Mouse (Mus musculus) spleen, adult 2 months (tissue): ENCODE measurements around the gene Olfr191. TPM values are rescaled to one million over a fixed set of nuclear protein-coding genes. Genes with fewer than 3 reads are reported as not detected.
"Not testable (repeated sequence)": the region's sequence is repeated elsewhere in the genome, so short reads cannot be mapped to it uniquely, and the experiment has no call there.

Experiments
- DNase-seq, 2 experiments: peaks; one replicate each; pipeline versions ENCODE4 v3.0.0 to v3.0.0-alpha.2; 2012 to 2021; ENCODE audit warnings: low spot score in 2 of 2, low read depth in 1 of 2
- H3K27ac ChIP-seq: fragments of 200-500 bp; 2 replicates; pipeline ENCODE4 v1.5.1; 2012; ENCODE audit warnings: low read length, inconsistent platforms; ENCODE audit not compliant: insufficient read depth
- H3K27me3 ChIP-seq: fragments of 200-500 bp; 2 replicates; pipeline ENCODE4 v1.6.1; 2012; ENCODE audit warnings: mild to moderate bottlenecking, moderate library complexity, low read length, inconsistent platforms; ENCODE audit not compliant: control insufficient read depth, insufficient read depth
- H3K36me3 ChIP-seq: fragments of 200-500 bp; 2 replicates; pipeline ENCODE4 v1.6.1; 2012; ENCODE audit warnings: mild to moderate bottlenecking, low read length, inconsistent platforms; ENCODE audit not compliant: control insufficient read depth, insufficient read depth
- H3K4me1 ChIP-seq: fragments of 200-500 bp; 2 replicates; pipeline ENCODE4 v1.6.1; 2011; ENCODE audit warnings: inconsistent platforms; ENCODE audit not compliant: control insufficient read depth, insufficient read depth, insufficient read length
- H3K4me3 ChIP-seq: fragments of 200-500 bp; 2 replicates; pipeline ENCODE4 v1.5.1; 2011; ENCODE audit warnings: mild to moderate bottlenecking, inconsistent platforms; ENCODE audit not compliant: insufficient read depth, insufficient read length; ENCODE audit errors: extremely low read depth
- CTCF ChIP-seq: fragments of 200-500 bp; IDR thresholded peaks from 2 replicates; pipeline ENCODE4 v1.5.1; 2011; ENCODE audit warnings: mild to moderate bottlenecking, inconsistent platforms; ENCODE audit not compliant: insufficient read depth, insufficient read length, insufficient replicate concordance; ENCODE audit errors: extremely low read depth
- POLR2A ChIP-seq: fragments of 200-500 bp; IDR thresholded peaks from 2 replicates; pipeline ENCODE4 v1.6.1; 2011; ENCODE audit warnings: low read depth, low read length, inconsistent platforms
- WGBS: fragments of 180-500 bp; shearing (Covaris S2); methylation state at CpG from one replicate; pipeline ENCODE4 v1.1.7; 2018; 5-methylcytosine and 5-hydroxymethylcytosine counted together
- polyA plus RNA-seq: library from polyadenylated mRNA; depleted of rRNA; stranded (reverse); fragments of >200 nt; gene quantifications from 2 replicates; pipeline ENCODE4 v1.2.3, GENCODE M21; 2012; rRNA removed

Olfr191 gene
- polyA plus RNA-seq, 1 experiment, result not detected

DNA sequence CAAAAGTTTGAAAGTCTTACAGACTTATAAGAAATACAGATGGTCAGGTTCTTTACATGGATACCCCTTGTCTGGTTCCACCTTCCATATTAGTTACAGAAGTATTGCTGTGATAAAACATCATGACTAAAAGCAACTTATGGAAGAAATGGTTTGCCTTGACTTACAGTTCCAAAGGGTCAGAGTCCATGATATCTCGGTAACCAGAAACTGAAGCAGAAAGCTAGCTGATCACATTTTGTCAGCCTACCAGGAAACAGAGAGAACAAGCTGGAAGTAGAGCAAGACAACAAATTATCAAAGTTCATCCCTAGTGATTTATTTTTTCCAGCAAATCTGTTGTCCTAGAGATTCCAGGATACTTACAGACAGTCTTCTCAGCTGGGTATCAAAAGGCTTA lies 16.1 kb downstream of the Olfr191 start:
- TF ChIP-seq POLR2A (no peak), CTCF (no peak)
- H3K27ac ChIP-seq, result no peak overlapping the region
- H3K4me1 ChIP-seq, result no peaks in the 10 kb centered on the region
- no peaks in the 10 kb centered on the region for H3K27me3 ChIP-seq
- DNase-seq, result no peak
- H3K36me3 ChIP-seq, result no peaks in the 10 kb centered on the region
- no peak overlapping the region for H3K4me3 ChIP-seq
- WGBS, result 88% methylated on average over 1 of the region's 1 CpGs

DNA sequence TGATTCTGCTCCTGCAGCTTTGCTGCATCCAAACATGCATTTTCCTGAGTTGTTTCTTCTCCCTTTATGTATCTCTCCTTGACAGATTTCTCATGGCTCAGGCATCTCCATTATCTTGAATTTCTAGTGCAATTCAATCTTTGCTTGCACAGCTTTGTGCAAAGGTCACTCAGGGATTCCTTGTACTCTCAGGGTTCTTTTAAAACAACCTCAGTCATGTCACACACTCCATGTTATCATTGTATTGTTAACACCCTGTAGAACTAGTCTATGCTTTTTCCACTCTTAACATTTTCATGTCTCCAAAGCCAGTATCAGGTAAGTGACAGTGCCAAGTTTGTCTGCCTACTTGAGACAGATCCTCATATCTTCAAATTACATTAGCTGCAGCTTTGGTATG lies 17.9 kb downstream of the Olfr191 start:
- Histone ChIP-seq H3K27me3 (no peaks in the 10 kb centered on the region), H3K36me3 (no peaks in the 10 kb centered on the region), H3K4me3 (no peak overlapping the region), H3K27ac (no peak overlapping the region), H3K4me1 (no peaks in the 10 kb centered on the region)
- DNase-seq, result no peak
- TF ChIP-seq POLR2A, result no peak
- no peak for TF ChIP-seq CTCF

DNA sequence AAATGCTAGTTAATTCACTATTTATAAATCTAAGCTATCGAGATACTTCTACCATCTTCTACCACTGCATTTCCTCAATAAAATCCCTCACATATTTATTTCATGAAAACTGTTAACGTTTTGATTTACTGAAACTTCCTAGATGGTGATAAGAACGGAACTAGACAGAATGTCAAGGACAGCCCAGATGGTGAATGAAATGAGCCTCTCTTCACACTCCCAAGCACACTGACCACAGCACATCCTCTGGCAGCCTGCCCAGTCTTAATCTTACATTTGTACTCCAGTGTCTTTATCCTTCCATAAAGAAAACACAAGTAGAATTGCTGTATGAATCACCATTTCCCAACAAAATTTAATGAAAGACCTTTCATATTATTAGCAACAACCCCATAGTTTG lies 27.2 kb downstream of the Olfr191 start:
- not testable (repeated sequence) for H3K36me3 ChIP-seq, DNase-seq, H3K4me3 ChIP-seq, H3K27ac ChIP-seq, H3K27me3 ChIP-seq, H3K4me1 ChIP-seq
- 68% methylated on average over 3 of the region's 3 CpGs for WGBS

DNA sequence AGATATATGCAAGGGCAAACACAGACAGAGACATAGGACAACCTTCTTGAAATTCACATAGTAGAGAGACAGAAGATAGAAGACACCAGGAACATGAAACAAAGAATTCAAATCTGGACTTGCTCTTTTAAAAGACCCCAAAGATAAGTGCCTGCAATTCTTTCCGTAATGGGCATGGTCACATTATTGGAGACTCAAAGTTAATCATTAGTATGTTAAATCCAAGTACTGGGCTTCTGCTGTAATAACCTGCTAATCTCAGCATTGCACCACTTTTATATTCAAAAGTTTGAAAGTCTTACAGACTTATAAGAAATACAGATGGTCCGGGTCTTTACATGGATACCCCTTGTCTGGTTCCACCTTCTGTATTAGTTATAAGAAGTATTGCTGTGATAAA lies 40.3 kb downstream of the Olfr191 start:
- H3K36me3 ChIP-seq, H3K27ac ChIP-seq, H3K4me3 ChIP-seq, H3K27me3 ChIP-seq, H3K4me1 ChIP-seq, DNase-seq: not testable (repeated sequence)
- WGBS, result 94% methylated on average over 2 of the region's 2 CpGs

DNA sequence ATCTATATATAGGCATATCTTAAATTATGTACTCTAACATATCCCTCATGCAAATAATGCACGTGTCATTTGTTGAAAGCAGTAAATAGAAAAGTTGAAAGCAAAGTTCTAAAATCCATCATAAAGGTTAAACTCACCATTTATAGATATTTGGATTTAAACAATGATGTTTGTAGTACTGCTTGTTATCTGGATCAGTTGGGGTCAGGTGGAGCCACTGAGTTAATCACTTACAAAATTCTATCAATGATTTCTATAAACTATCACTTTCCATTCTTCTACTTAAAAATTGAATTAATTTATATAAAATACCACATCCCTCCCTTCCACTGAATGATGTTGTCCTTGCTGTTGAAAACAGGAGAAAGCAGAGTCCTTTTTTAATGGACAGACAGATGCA lies 40.8 kb downstream of the Olfr191 start:
- TF ChIP-seq POLR2A, result no peak
- TF ChIP-seq CTCF, result no peak
- no peak overlapping the region for H3K4me3 ChIP-seq
- no peaks in the 10 kb centered on the region for H3K27me3 ChIP-seq
- H3K4me1 ChIP-seq, result no peaks in the 10 kb centered on the region
- H3K27ac ChIP-seq, result no peak overlapping the region
- 65% methylated on average over 1 of the region's 1 CpGs for WGBS
- no peak for DNase-seq
- H3K36me3 ChIP-seq, result no peaks in the 10 kb centered on the region

DNA sequence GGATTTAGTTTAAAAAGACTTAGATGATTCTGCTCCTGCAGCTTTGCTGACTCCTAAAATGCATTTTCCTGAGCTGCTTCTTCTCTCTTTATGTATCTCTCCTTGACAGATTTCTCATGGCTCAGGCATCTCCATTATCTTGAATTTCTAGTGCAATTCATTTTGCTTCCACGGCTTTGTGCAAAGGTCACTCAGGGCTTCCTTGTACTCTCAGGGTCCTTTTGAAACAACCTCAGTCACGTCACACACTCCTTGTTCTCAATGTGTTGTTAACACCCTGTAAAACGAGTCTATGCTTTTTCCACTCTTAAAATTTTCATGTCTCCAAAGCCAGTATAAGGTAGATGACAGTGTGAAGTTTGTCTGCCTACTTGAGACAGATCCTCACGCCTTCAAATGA lies 42.0 kb downstream of the Olfr191 start:
- TF ChIP-seq POLR2A, result no peak
- no peak for TF ChIP-seq CTCF
- no peaks in the 10 kb centered on the region for H3K36me3 ChIP-seq
- no peaks in the 10 kb centered on the region for H3K4me1 ChIP-seq
- no peaks in the 10 kb centered on the region for H3K27me3 ChIP-seq
- H3K27ac ChIP-seq, result no peak overlapping the region
- WGBS, result 75% methylated on average over 4 of the region's 4 CpGs
- DNase-seq, result no peak
- H3K4me3 ChIP-seq, result no peak overlapping the region

DNA sequence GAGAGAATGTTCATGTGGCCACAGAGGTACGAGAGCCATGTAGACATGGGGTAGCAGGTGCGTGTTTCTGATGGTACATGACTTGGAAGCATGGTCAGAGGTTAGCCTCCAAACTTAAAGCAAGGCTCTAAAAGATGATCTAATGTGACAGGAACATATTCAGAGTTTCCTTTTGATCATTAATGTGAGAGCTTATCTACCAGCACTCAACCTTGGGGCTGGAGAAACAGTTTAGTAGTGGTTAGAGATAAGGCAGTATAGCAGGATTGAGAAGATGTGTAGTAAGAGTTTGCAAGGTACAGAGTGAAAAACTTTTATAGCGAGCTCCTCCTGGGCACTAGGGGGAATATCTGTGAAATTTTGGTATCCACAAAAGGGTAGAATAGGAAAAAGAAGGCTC lies 43.8 kb downstream of the Olfr191 start:
- Histone ChIP-seq H3K27me3 (no peaks in the 10 kb centered on the region), H3K27ac (no peak overlapping the region), H3K4me1 (no peaks in the 10 kb centered on the region), H3K36me3 (no peaks in the 10 kb centered on the region), H3K4me3 (no peak overlapping the region)
- TF ChIP-seq CTCF (no peak), POLR2A (no peak)
- no peak for DNase-seq
- 75% methylated on average over 3 of the region's 3 CpGs for WGBS

DNA sequence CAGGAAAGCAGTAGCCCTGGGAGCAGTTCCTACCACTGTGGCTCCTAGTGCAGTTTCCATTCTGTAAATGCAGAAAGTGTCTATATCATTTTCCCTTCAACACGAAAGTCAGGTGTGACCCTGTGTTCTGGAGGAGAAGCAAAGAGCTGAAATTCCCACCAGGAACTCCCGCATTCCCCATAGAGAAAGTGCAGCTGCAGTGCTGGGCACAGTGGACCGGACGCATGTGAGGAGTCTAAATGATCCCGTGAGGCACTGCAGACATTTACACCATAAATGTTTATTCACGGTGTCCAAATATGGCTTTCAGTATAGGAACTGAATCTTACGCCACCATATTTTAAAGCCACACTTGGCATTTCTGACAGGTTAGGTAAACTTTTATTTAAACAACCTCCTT lies 49.9 kb downstream of the Olfr191 start, which contains the start of gene Olfr187:
Gene Olfr187, minus strand, starts transcription at position 58 of the 400 bp plus-strand sequence.
- 88% methylated on average over 7 of the region's 7 CpGs for WGBS
- H3K36me3 ChIP-seq, result no peaks in the 10 kb centered on the region

More for the DNA sequence above, 49.9 kb downstream of the Olfr191 start, which contains the start of gene Olfr187:
- DNase-seq, result no peak
- H3K27me3 ChIP-seq, result no peaks in the 10 kb centered on the region
- TF ChIP-seq POLR2A (no peak), CTCF (no peak)
- no peak within 1 kb of the TSS for H3K4me3 ChIP-seq
- H3K4me1 ChIP-seq, result no peaks in the 10 kb centered on the region
- H3K27ac ChIP-seq, result no peak within 1 kb of the TSS

Other genes starting within 250 kb of the Olfr191 start
- not detected in 2 replicates for gene Olfr177, start 215.1 kb downstream of the Olfr191 start, polyA plus RNA-seq
- gene Olfr178, start 197.8 kb downstream of the Olfr191 start, polyA plus RNA-seq, result not detected in 2 replicates
- gene Olfr181, start 161.1 kb downstream of the Olfr191 start, polyA plus RNA-seq, result not detected in 2 replicates
- not detected in 2 replicates for gene Olfr180, start 160.4 kb downstream of the Olfr191 start, polyA plus RNA-seq
- gene Olfr183, start 94.5 kb downstream of the Olfr191 start, polyA plus RNA-seq, result not detected in 2 replicates
- gene Olfr186, start 59.5 kb downstream of the Olfr191 start, polyA plus RNA-seq, result not detected in 2 replicates
- not detected in 2 replicates for gene Olfr187, start 50.1 kb downstream of the Olfr191 start, polyA plus RNA-seq
- gene Olfr190, start 11.8 kb downstream of the Olfr191 start, polyA plus RNA-seq, result not detected in 2 replicates
- not detected in 2 replicates for gene Olfr193, start 22.1 kb upstream of the Olfr191 start, polyA plus RNA-seq
- gene Olfr194, start 31.2 kb upstream of the Olfr191 start, polyA plus RNA-seq, result not detected in 2 replicates
- not detected in 2 replicates for gene Olfr195, start 57.2 kb upstream of the Olfr191 start, polyA plus RNA-seq
- gene Olfr196, start 80.6 kb upstream of the Olfr191 start, polyA plus RNA-seq, result not detected in 2 replicates
- not detected in 2 replicates for gene Olfr198, start 113.7 kb upstream of the Olfr191 start, polyA plus RNA-seq
- gene Olfr199, start 129.9 kb upstream of the Olfr191 start, polyA plus RNA-seq, result not detected in 2 replicates
- not detected in 2 replicates for gene Olfr201, start 182.8 kb upstream of the Olfr191 start, polyA plus RNA-seq
- not detected in 2 replicates for gene Olfr202, start 197.0 kb upstream of the Olfr191 start, polyA plus RNA-seq
- gene Olfr203, start 209.1 kb upstream of the Olfr191 start, polyA plus RNA-seq, result not detected in 2 replicates
- not detected in 2 replicates for gene Olfr204, start 228.4 kb upstream of the Olfr191 start, polyA plus RNA-seq
- not detected in 2 replicates for gene Olfr205, start 241.3 kb upstream of the Olfr191 start, polyA plus RNA-seq